Mouse (Mus musculus): ENCODE data around the gene Spef2. TPM values are rescaled to one million over a fixed set of nuclear protein-coding genes. Genes with fewer than 3 reads are reported as not detected.

The Spef2 gene
- total RNA-seq, 2 experiments from 2014 or later = 0.09 TPM; not detected in 1

- DNase-seq = no peak
These were observed 213.5 kb downstream of the Spef2 start for GRCm38 (mm10) chr15:9535200-9535599.

GRCm38 (mm10) chr15:9533356-9533902 is 215.2 kb downstream of the Spef2 start:
- no peak for DNase-seq

DNA sequence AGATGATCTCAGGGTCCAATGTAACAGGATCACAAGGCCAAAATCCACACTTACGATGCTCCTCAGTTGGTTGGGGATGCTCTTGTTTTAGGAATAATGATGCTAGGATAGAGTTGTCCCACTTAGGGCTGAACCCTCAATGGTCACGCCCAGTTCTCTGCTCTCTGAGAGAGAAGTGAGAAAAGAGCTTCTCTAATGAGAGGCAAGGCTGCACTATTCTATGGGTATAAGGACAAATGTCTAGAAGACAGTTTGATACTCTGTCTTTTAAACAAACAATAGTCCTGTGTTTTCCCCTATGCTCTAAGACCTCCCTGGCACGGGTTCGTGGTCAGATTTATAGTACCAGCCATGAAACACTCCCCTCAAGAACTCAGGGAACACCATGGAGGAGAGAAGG is 218.6 kb downstream of the Spef2 start, which contains the start of gene Il7r:
Il7r (minus strand) TSS at position 101 of the 400 bp plus-strand sequence.
- DNase-seq = no peak

GRCm38 (mm10) chr15:9529646-9530045 is 219.0 kb downstream of the Spef2 start:
- DNase-seq = no peak

Other genes with a start within 250 kb of the Spef2 start
- gene Il7r, start 218.7 kb downstream of the Spef2 start, total RNA-seq (2021) = under 1 TPM; 0.12 to 0.72 TPM